Mouse (Mus musculus) activated CD4-positive, CD25-positive, alpha-beta regulatory T cell, adult 4 months (primary cell): ENCODE data around the gene Snrpd3. TPM values are rescaled to one million over a fixed set of nuclear protein-coding genes. Genes with fewer than 3 reads are reported as not detected.
A peak's percentile ranks its signal among the peaks of the same experiment; 100 is the strongest.
"Not testable (repeated sequence)": the region's sequence is repeated elsewhere in the genome, so short reads cannot be mapped to it uniquely, and the experiment has no call there.

ENCODE experiments used
- ATAC-seq: one replicate; pipeline ENCODE4 v1.8.0; 2017
- polyA plus RNA-seq, 2 experiments: library from polyadenylated mRNA; unstranded; fragments of 100-300 nt; shearing (Covaris generic); gene quantifications; one replicate each; pipeline ENCODE4 v1.2.1; 2017

Gene Snrpd3
- polyA plus RNA-seq, 2 experiments from 2014 or later: 133 to 205 TPM

DNA sequence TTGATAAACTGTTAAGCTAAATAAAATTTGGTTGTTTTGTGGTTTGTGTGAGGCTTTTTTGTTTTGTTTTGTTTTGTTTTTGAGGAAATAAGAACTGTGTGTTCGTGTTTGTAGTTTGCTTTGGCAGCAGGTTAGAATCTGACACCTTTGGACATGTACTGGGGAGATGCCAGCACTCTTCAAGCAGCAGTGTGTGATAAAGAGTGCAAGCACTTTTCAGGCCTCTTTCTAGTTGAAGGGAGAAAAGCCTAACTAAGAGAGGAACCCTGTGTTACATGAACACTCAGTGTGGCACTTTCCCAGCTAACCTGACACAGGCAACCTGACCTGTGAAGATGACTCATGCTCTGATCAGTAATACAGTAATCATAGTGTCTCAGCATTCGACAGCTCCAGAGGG lies 18.1 kb downstream of the Snrpd3 start:
- ATAC-seq: no peak

DNA sequence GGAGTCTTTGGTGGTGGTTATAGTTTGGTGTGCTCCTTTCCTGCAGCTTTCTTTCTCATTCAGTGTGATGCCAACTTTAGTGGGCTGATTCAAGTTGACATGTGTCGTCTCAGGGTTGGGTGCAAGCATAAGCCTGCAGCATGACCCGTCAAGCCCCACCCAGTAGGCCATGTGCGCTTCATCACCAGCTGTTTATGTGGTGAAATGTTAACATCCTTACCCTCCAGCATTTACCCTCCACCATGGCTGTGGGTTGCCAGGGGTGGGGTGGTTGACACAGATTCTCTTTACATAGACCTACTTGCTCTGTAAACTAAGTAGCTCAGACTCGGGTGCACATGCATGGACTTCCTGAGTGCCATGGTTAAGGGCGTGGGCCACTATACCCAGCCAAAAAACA lies 18.8 kb downstream of the Snrpd3 start:
- peak; percentile 59 for ATAC-seq

DNA sequence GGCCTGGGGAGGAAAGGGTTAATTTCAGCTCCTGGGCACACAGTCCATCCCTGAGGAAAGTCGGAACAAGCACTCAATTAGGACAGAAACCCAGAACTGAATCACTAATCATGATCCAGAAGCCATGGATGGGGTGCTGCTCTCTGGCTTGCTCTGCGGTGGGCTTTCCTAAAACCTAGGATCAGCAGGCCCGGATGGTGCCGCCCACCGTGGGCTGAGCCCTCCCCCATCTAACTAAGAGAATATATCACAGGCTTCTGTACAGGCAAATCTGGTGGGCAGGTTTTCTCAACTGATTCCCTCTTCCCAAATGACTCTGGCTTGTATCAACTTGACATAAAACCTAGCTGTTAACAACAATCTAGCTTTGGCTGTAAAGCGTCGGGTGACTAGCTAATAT lies 30.6 kb downstream of the Snrpd3 start:
- no peak for ATAC-seq

DNA sequence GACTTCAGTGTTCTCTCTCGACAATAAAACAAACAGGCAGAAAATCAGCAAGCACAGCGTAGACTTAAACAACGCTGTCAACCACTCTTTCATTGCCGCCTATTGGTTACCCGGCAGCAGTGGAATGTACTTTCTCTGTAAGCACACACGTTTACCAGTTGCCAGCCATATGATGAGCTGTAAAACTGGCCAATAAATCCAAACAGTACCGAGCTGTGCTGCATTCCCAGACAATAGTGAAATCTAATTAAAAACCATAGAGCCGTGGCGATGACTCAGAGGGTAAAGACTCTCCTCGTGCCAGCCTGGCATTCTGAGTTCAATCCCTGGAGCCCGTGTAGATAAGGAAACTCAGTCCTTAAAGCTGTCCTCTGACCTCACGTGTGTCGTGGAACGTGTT lies 31.1 kb downstream of the Snrpd3 start:
- ATAC-seq: no peak

DNA sequence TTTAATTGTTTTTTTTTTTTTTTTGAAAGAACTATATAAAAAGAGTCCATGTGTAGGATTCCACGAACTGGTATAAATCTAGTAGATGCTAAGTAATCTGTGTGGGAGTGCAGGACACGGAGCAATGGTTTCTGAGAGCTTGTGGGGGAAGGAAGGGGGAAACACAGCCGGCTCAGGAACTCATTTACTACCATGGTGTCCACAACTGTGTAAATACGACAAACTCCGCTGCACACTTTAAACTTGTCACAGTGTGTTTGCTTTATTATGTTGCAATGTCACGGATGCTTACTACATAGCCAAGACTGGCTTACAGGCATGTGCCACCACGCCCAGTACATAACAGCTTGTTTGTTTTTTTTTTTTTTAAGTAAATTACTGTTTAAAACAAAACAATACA lies 32.5 kb downstream of the Snrpd3 start:
- ATAC-seq: no peak

DNA sequence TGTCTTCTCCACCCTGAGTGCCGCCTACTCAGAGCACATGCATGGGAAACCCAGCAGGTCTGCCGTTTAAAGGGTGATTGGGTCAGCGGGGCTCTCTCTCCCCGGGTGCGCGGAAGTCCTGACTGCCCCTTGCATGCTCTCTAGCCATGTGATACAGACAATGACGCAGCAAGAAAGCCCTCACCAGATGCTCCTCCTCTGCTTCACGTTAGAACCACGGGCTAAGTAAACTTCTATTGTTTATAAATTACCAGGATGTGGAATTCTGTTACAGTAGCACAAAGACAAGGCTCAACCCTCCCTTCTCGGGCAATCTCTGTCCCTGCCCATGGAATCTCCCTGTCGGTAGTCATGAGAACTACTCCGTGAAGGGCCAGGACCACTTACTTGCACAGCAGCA lies 33.8 kb downstream of the Snrpd3 start:
- ATAC-seq: no peak

DNA sequence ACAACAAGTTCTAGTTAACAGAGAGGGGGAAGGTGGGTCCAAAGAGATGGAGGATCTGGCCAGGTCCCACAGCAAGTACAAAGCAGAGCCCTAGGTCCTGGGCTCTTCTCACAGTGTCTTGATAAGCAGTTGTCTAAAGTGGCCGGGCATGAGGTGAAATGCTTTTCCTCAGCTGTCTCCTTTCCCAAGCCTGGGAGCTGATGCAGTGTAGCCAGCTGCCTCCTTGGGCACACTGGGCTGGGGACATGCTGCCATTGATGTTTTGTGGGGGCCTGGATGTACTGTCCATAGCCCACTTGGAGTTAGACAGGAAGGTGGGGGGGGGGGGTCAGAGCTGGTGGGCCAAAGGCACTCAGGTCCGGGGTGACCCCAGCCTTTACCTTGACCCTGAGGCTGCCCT lies 34.8 kb downstream of the Snrpd3 start:
- ATAC-seq: no peak

DNA sequence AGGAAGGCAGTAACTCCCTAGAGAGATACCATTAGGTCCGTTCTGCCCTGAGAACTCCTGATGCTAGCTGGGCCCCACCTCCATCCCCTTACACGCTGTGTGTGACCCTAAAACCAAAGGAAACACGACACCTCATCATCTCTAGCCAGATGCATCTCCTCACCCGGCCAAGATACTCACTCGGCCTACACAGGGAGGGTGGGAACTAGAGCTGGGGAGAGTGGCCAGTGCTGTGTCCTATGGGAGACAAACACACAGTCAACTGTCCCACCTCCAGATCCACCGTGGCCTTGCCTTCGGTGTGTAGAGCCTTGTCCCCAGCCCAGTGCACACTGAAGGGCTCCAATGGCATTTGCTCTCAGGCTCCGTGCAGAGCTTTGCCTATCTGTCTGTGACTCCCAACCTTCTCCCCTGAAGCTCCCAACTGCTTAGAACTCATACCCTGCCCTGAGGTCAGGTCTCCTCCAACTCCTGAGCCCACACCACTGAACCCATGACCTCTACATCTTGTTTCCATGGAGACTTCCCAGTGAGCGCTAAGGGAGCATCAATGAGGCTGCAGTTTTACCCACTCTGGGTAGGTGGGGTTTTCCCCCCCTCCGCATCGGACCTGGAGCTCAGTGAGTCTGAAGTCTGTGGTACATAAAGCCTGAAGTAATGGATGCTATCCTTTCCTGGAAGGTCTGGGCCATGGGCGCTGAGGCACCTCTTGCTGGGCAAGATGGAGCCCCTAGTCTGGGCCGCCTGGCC lies 35.5 kb downstream of the Snrpd3 start:
- ATAC-seq: no peak

DNA sequence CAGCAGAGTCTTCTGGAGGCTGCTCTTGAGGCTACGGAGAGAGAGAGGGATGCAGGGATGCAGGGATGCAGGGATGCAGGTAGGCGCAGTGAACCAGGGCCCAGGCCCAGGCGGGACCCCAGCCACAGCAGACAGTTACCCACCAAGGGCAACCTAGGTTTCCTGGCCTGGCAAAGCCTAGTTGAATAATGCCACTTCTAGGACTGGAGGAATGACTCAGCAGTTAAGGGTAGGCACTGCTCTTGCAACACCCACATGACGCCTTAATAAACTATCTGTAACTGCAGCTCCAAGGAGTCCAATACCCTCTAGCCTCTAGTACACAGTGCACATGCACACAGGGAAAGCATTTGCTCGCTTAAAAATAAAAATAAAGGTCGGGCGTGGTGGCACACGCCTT lies 36.7 kb downstream of the Snrpd3 start:
- ATAC-seq: no peak

DNA sequence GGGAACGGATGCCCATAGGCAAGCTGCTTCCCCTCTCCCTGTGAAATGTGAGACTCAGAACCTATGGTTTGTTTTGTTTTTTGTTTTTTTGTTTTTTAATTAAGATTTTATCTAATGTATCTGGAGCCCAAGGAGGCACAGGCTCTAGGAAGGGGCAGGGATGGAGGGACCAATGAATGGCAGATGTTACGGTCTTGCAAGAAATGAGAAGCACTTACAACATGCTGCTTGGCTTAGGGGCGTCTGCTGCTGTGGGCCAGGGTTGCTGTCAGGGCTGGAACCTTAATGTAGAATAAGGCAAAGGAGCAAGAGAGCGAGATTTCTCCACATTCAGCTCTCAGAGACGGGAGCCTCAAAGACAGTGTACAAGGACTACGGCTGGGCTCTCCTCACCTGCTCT lies 38.2 kb downstream of the Snrpd3 start:
- ATAC-seq: no peak

DNA sequence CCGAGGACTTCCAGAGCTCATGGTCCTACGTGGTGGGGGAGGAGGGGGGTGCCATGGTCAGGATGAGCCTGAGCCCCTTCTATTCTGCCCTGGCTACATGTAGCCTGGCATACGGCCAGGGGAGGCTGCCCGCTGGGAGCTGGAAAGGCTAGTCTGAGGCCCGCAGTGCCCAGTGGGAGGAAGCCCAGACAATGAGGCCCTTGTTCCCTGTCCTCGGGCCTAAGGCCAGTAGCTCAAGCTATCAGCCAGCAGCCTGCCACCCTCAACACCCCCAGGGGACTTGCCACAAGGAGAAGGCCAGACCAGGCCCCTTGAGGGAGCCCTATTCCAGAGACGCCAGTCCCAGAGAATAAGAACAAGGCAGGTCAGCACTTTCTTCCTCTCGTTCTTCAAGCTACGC lies 38.7 kb downstream of the Snrpd3 start:
- ATAC-seq: no peak

DNA sequence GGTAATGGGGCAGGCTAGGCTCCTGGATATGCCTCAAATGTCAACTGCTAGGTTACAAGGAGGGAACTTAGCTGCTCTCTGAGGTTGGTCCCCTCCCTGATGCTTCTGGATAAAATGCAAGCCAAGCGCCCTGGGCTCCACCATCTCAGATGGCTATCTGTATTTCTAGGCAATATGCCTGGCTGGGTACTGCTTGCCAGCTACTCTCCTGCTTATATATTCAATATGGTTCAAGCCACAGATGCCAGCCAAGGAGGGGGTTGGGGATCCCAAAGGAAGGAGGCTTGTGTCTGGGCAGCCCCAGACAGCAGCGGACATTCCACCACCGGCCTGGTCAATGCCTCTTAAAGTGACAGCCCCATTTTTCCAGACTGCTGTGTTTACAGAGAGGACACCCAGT lies 41.2 kb downstream of the Snrpd3 start:
- no peak for ATAC-seq

DNA sequence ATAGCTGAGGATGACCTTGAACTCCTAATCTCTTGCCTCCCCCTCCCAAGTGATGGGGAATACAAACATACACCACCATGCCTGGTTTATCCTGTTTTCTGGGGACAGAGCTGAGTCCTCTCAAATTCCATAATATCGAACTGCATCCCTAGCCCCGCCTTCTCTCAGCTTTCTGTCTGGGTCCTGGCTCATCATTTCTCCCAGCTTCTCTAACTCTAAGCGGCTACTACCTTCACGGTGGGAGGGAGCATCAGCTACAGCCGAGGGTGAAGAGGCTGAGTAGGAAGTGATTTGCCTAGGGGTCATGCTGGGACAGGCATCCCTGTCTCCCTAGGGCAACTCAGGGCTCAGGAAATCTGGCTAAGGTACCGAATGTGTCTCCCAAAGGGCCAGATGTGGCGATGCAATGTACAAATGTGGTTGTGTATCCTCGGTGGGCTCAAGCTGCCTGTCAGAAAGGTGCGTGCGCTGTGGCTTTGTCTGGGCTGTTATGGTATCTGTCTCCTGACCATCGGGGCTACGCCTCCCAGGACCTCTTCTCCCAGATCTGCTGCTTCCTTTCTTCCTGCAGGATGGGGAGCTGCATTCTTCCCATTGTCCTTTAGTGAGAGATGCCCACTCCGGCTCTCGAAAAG lies 41.8 kb downstream of the Snrpd3 start:
- ATAC-seq: no peak

DNA sequence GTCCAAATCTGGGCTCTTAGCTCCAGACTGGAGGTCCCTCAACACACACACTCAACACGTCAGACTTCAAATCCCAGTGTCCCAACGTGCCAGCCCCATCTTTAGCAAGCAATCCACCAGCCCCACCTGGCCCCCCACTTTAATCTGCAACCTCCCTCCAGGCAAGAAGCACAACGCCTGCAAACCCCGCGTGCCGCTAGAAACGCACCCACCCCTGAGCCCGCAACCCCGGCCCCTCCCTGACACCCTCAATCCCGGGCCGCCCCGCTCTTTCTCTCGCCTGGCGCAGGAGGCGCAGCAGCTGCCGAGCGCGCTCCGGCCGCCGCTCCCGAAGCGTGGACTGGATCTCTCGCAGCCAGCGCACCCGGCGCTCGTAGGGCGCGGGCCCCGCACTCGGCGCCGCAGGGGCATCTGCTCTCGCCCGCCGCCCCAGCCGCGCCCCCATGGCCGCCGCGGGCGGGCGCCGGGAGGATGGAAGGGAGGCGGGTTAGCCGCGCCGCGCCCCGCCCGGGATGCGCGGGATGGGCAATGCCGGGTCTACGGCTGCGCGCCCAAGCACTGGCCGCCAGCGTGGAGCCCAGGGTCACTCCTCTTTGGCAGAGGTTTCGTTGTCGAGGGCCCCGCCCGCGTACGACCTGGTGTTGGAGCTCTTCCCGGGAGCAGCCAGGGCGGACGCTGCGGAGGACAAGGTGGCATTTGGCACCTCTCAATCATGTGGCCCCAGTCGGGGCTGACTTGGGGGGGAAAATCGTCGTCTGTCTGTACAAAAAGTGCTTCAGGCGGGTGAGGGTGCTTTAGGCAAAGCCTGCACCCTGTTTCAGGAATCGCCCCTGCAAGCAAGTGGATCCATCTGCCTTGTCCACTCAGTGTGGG lies 42.6 kb downstream of the Snrpd3 start, which contains the start of gene Lrrc75b:
Lrrc75b (minus strand) TSS at position 655 of the 873 bp plus-strand sequence.
- ATAC-seq: peak; percentile 64

DNA sequence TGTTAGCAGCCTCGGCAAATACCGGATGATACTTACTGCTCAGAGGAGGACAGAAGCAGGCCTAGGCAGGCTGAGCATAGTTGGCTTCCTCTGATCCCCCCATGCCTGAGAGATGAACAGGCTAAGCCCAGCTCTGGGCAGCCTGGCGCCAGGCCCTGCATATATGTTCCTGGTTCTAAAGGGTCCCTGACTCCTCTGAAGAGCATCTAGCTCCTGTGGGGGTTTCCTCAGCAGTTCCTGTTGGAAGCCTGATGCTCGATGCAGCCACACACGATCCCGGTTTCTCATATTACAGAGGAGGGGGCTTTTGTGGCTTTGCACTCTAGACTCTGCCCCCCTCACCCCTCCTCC lies 43.2 kb downstream of the Snrpd3 start:
- ATAC-seq: no peak

DNA sequence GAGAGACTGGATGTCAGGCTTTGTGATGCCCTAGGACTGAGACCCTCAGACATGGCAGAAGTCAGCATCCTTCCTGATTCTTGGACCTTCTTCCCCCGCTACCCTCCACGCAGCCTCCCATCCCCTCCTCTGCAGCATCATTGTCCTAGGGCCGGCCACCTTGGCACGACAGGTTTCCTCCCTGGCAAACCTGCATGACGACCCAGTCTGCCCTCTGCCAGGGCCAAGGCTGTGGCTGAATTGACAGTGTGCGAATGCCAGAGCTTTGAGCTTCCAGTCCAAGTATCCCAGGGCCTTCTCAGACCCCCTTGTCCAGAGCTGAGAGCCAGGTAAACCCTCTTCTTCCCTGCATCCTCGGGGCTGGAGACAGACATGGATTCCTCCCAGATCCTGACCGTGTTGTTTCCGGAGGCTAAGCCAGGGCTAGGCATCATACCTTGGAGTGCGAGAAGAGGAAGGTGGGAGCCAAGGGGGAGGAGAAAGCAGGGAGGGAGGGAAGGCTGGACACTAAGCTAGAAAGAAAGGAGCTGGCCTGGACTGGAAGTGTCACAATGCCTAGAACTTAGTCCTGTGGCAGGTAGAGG lies 43.8 kb downstream of the Snrpd3 start, which contains the start of gene Ggt1:
Ggt1 (plus strand) TSS at position 534 of the 584 bp plus-strand sequence.
- ATAC-seq: no peak

DNA sequence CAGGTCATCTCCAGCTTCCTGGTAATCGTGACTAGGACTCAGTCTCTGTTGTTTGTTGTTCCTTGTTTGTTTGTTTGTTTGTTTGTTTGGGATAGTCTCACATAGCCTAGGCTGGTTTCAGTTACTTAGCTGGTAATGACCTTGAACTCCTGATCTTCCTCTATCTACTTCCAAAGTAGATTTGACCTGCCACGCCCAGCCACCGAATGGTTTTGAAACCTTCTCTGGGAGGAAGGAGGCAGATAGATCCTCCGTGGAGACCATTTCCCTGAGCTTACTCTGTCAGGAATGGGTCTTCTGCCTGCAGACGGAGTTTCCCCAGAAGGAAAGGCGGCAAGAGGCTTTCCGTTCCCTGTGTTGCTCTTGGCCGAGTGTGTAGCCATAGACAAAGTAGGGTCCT lies 45.2 kb downstream of the Snrpd3 start:
- ATAC-seq: no peak

DNA sequence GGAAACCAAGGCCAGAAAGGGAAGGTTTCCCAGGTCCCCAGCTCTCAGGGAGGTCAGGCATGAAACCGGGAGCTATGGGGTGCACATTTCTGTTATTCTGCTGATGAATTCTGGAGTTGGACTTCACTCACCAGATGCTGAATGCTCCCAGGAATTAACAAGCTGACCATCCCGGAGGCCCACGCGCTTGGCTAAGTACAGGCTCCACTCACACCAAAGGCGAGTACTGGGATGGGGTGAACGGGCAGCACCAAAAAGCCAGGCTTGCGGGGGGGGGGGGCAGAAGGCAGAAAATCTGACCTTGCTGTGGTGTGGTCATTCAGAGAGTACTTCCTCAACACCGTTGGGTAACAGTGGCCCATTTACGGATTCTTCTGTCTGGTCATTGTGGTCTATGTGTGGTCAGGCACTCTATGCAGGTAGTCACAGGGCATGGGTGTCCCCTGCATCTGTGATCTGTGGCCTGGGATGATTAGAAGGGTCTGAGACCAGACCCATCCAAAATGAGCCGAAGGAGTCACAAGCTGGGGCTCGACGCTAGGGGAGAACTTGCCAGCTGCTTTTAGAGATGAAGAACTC lies 47.4 kb downstream of the Snrpd3 start:
- no peak for ATAC-seq

DNA sequence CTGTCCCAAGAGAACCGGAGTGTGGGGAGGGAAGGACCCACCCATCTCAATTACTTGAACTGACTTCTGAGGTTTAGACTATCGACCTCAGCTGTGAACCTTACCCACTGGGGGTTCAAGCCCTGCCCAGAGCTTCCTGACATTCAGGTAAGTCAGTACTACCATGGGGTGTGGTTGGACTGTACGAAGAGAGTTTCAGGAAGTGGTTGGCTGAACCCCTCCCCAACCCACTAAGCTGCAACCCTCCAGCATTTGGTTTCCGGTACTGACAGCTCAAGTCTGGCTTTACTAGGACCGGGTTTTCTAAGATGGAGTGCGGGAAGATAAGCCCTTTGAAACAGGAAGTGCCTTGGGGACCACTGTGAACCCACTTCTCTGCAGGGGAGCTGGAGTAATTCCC lies 48.1 kb downstream of the Snrpd3 start:
- peak; percentile 99 for ATAC-seq

DNA sequence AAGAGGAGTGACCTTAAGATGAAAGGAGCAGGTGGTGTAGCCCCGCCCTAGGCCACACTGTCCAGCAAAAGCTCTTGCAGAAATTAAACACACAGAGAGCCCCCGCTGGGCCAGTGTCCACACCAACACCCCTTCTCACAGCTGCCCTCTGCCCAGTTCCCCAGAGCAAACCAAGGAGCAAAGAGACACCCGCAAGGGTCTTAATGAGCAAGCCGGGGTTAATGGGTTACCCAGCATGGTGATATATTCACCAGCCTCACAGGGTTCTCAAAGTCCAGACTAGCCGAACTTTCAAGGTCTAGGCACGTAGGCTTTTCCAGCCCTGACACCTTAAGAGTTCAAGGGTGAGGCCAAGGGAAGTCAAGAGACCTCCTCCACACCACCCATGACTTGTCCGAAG lies 48.6 kb downstream of the Snrpd3 start:
- no peak for ATAC-seq

DNA sequence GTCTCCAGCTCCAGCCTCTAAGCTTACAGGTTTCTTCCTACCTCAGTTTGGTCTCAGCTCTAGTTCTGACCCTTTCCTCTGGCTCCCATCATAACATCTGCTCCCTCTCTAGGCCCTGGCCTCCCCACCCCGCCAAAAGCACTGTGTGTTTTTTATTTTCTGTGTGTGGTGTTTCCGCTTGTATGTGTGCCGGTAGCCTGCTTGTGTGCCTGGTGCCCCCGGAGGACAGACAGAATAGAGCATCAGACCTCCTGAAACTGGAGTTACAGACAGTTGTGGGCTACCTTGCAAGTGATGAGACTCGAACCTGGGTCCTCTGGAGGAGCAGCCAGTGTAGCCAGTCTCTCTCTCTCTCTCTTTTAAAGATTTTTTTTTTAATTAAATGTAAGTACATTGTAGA lies 49.0 kb downstream of the Snrpd3 start:
- ATAC-seq: no peak

DNA sequence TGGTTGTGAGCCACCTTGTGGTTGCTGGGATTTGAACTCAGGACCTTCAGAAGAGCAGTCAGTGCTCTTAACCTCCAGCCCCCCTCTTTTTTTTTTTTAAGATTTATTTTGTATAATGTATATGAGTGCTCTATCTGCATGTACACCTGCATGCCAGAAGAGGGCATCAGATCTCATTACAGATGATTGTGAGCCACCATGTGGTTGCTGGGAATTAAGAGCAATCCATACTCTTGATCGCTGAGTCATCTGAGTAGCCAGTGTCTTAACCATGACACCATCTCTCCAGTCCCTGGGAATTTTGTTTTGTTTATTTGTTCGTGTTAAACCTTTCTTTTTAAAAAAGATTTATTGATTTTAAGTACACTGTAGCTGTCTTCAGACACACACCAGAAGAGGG lies 49.4 kb downstream of the Snrpd3 start:
- not testable (repeated sequence) for ATAC-seq

DNA sequence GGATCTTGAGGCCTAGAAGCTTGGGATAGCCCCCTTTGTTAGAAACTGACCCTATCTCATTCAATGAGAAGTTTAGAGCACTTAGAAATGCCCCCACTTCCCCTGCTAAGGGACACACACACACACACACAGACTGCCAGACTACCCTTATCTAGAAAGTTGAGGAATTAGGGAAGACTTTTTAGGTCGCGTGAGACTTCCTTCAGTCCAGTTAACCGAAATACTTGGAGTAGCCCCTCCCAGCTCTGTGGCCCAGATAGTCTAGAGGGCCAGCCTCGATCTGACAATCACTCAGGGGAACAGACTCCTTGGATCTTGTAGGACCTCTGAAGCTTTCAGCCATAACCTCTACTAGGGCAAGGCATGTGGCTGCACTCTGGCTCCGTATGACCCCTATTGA lies 50.7 kb downstream of the Snrpd3 start:
- no peak for ATAC-seq
